In the genomic region with DNA sequence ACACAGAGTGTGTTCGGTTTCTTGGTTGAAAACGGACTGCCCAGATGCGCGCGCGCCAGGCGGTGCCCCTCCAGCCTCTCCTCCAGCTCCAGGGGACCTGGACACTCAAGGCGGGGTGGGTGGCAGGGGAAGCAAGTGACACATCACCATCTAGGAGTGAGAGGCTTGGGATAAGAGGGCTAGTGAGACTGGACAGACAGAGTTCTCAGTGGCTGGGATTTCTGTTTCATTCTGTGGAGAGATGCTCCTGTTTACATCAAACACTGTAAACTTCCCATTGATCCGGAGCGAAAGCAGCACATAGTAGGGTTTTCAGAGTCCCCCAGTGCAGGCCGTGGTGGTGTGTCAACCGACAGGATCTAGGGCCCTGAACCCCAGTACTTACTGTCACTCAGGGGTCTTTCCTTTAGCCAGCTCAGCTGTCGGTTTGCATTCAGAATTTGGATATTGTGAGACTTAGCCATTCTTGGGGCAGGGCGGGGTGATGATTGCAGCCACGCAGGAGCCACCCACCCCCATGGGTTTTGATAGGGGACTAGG, we compare ENCODE assay signal across 8 mouse cellular contexts. TPM values are rescaled to one million over a fixed set of nuclear protein-coding genes. Genes with fewer than 3 reads are reported as not detected.
DNase-seq lines count a peak whose midpoint lies in the region; ATAC-seq and TF ChIP-seq lines count a peak whose summit lies in the region.

No protein-coding gene starts in this region.

- no peak for TF ChIP-seq EP300 in stomach, postnatal 0 days (optimal IDR thresholded peaks at IDR 0.05)

- peaks cover 13% of the 10 kb centered on the region; the same call in 1 of the 2 replicates for H3K27me3 ChIP-seq in thymus, adult 2 months (ENCODE audit: control insufficient read depth, insufficient read depth, low read length)
- no peaks in the 10 kb centered on the region; the same call in 1 of the 2 replicates for H3K27me3 ChIP-seq in stomach, postnatal 0 days (ENCODE audit: control insufficient read depth, insufficient read depth, low read length)

- peak; percentile 30 for DNase-seq in cerebellum, adult 9-10 months
- DNase-seq in thymus, adult 2 months = peak; percentile 29
- no peak for DNase-seq in thymus, postnatal 0 days (ENCODE audit: low spot score)
- DNase-seq in liver = peak; percentile 53
- no peak for DNase-seq in stomach, postnatal 0 days (ENCODE audit: low spot score)
- no peak for DNase-seq in thymus, postnatal 25 days

- peaks cover 31% of the 10 kb centered on the region for H3K4me1 ChIP-seq in thymus, adult 2 months (replicated peaks; ENCODE audit: control insufficient read depth, insufficient read depth, low read length)
- H3K4me1 ChIP-seq in stomach, postnatal 0 days (replicated peaks; ENCODE audit: control insufficient read depth, insufficient read depth) = peaks cover 6% of the 10 kb centered on the region

- no peak overlapping the region for H3K27ac ChIP-seq in thymus, adult 2 months (ENCODE audit: control insufficient read depth, insufficient read depth, low read length)
- H3K27ac ChIP-seq in stomach, postnatal 0 days (replicated peaks) = no peak overlapping the region

- no peak for ATAC-seq in cerebellum, adult (ENCODE audit: insufficient number of reproducible peaks, low FRiP score, low TSS enrichment)
- no peak for ATAC-seq in stomach, postnatal 0 days (ENCODE audit: low FRiP score, low TSS enrichment)
- ATAC-seq in monocyte, adult 5-6 weeks (replicated peaks; ENCODE audit: insufficient number of reproducible peaks, low FRiP score, low TSS enrichment, poor library complexity, severe bottlenecking) = no peak

- peaks cover 2% of the 10 kb centered on the region; the same call in 1 of the 2 replicates for H3K36me3 ChIP-seq in thymus, adult 2 months (ENCODE audit: control insufficient read depth, insufficient read depth, low read length)
- 0 out of 2 replicates have a peak, but pooled peaks cover 3% of the 10 kb centered on the region for H3K36me3 ChIP-seq in stomach, postnatal 0 days (ENCODE audit: control insufficient read depth, insufficient read depth, low read length)

- H3K9me3 ChIP-seq in stomach, postnatal 0 days (ENCODE audit: control insufficient read depth, low read length) = no peaks in the 10 kb centered on the region

- peak overlapping the region; percentile 78 for H3K4me3 ChIP-seq in thymus, adult 2 months (ENCODE audit: control insufficient read depth, insufficient read depth, low read length)
- H3K4me3 ChIP-seq in stomach, postnatal 0 days (ENCODE audit: low read depth, low read length) = peak overlapping the region; percentile 93

- H3K4me2 ChIP-seq in stomach, postnatal 0 days (replicated peaks; ENCODE audit: low read depth) = peak overlapping the region; percentile 98

- H3K9ac ChIP-seq in stomach, postnatal 0 days (ENCODE audit: low read length) = peak overlapping the region; percentile 74

- TF ChIP-seq POLR2A in thymus, adult 2 months (IDR thresholded peaks at IDR 0.05; ENCODE audit: control insufficient read depth, extremely low read depth, insufficient read depth, low read length, poor library complexity) = no peak

- WGBS in thymus, adult 2 months = 42% methylated on average over 15 of the region's 15 CpGs
- 19% methylated on average over 15 of the region's 15 CpGs for WGBS in stomach, postnatal 0 days

- TF ChIP-seq CTCF in thymus, adult 2 months (IDR thresholded peaks at IDR 0.05; ENCODE audit: borderline replicate concordance, control insufficient read depth, extremely low read depth, insufficient read depth, low read length, poor library complexity) = no peak
- TF ChIP-seq CTCF in stomach, postnatal 0 days (IDR thresholded peaks at IDR 0.05; ENCODE audit: low read depth) = no peak

RNA-seq across cellular contexts. Expression of a gene that starts 0.9 kb away (rescaled TPM):
- polyA plus RNA-seq in thymus, adult 2 months (2012; rRNA removed) = 41.6 and 44.9 TPM in 2 replicates
- 29.2 and 30.1 TPM in 2 replicates for polyA plus RNA-seq in thymus, postnatal 0 days (2015; fragmentation: Nextera tagmentation; extraction: Ambion mirVana)
- polyA plus RNA-seq in stomach, postnatal 0 days (2015; fragmentation: Nextera tagmentation; extraction: Ambion mirVana) = 17.0 and 17.3 TPM in 2 replicates
- total RNA-seq in monocyte, adult 5-6 weeks (2017) = 22.5 to 37.8 TPM (median 27.3 TPM) in 3 replicates

RNA-seq across cellular contexts. Expression of a gene that starts 1.6 kb away (rescaled TPM):
- polyA plus RNA-seq in thymus, adult 2 months (2012; rRNA removed) = 0.26 TPM in 2 replicates
- polyA plus RNA-seq in thymus, postnatal 0 days (2015; fragmentation: Nextera tagmentation; extraction: Ambion mirVana) = 0.07 and 0.08 TPM in 2 replicates
- polyA plus RNA-seq in stomach, postnatal 0 days (2015; fragmentation: Nextera tagmentation; extraction: Ambion mirVana) = 0.28 and 0.48 TPM in 2 replicates
- total RNA-seq in monocyte, adult 5-6 weeks (2017) = 0.10 to 0.21 TPM in 2 of 3 replicates, not detected in the other

RNA-seq across cellular contexts. Expression of a gene that starts 30.9 kb away (rescaled TPM):
- 40.2 and 44.1 TPM in 2 replicates for polyA plus RNA-seq in thymus, adult 2 months (2012; rRNA removed)
- 99.2 and 105 TPM in 2 replicates for polyA plus RNA-seq in thymus, postnatal 0 days (2015; fragmentation: Nextera tagmentation; extraction: Ambion mirVana)
- polyA plus RNA-seq in stomach, postnatal 0 days (2015; fragmentation: Nextera tagmentation; extraction: Ambion mirVana) = 60.8 and 68.9 TPM in 2 replicates
- total RNA-seq in monocyte, adult 5-6 weeks (2017) = 15.7 to 30.9 TPM (median 21.0 TPM) in 3 replicates

RNA-seq across cellular contexts. Expression of a gene that starts 49.4 kb away (rescaled TPM):
- polyA plus RNA-seq in thymus, adult 2 months (2012; rRNA removed) = 0.24 TPM in 1 of 2 replicates, not detected in the other
- not detected in 2 replicates for polyA plus RNA-seq in thymus, postnatal 0 days (2015; fragmentation: Nextera tagmentation; extraction: Ambion mirVana)
- polyA plus RNA-seq in stomach, postnatal 0 days (2015; fragmentation: Nextera tagmentation; extraction: Ambion mirVana) = 0.19 and 0.47 TPM in 2 replicates
- not detected in 3 replicates for total RNA-seq in monocyte, adult 5-6 weeks (2017)

Comparison
In these comparisons a context has a peak if more than half of its experiments do, and no peak if none do; other contexts are left out.
1. DNase-seq: peak in cerebellum, adult 9-10 months (single experiment), thymus, adult 2 months (single experiment) and liver (single experiment); none in thymus, postnatal 0 days (single experiment), stomach, postnatal 0 days (single experiment) and thymus, postnatal 25 days (single experiment).